Mouse (Mus musculus): ENCODE measurements around the gene Slc25a45. TPM values are rescaled to one million over a fixed set of nuclear protein-coding genes. Genes with fewer than 3 reads are reported as not detected.

Gene Slc25a45
- polyA plus RNA-seq, 1 experiment: 3.5 TPM

DNA sequence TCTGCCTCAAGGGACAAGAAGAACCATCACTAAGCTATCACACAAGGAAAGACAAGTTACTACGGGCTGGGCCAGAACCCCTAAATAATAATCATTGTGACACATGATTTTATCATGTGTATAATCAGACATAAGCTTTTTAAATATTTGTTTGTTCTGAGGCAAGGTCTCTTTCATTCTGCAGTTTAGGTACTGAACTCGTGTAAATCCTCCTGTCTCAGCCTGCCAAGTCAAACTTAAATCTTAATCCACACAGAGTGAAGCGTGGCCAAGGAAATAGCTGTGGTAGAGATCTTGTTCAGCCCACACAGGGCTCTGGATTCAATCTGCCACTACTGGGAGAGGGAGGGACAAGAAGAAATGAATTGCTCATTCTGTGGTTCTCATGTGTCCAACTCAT is 29.7 kb downstream of the Slc25a45 start:
- no peak overlapping the region for H3K4me3 ChIP-seq (ENCODE audit: insufficient read depth, low read length)
- peaks cover 4% of the 10 kb centered on the region; the same call in 1 of the 2 replicates for H3K4me1 ChIP-seq (ENCODE audit: control insufficient read depth, insufficient read depth, low read length)
- no peak for TF ChIP-seq POLR2A (IDR thresholded peaks at IDR 0.05; ENCODE audit: low read depth, low read length)
- no peak for TF ChIP-seq CTCF (IDR thresholded peaks at IDR 0.05; ENCODE audit: borderline replicate concordance, insufficient read depth, low read length)
- peak overlapping the region; percentile 7; the same call in 1 of the 2 replicates for H3K27ac ChIP-seq (ENCODE audit: insufficient read depth, low read length)

DNA sequence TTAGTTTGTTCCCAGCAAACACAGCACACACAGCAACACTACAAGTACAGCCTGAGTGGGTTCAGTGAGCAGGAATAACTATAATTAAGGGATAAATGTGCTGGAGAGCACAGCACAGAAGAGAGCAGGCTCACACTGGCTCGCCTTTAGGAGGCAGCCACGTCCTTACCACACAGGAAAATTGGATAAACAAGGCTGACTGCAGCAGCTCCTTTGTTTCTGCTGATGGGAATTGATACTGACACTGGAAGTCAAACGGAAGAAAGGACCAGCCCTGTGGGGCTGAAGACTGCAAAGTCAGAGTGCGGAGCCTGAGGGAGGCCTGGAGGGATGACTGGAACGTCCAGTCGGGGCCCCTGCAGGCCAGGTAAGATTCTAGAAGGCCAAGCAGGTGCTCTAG is 32.6 kb downstream of the Slc25a45 start:
- no peak overlapping the region for H3K27ac ChIP-seq (ENCODE audit: insufficient read depth, low read length)
- H3K4me1 ChIP-seq (ENCODE audit: control insufficient read depth, insufficient read depth, low read length): peaks cover 4% of the 10 kb centered on the region
- no peak for TF ChIP-seq POLR2A (IDR thresholded peaks at IDR 0.05; ENCODE audit: low read depth, low read length)
- TF ChIP-seq CTCF (IDR thresholded peaks at IDR 0.05; ENCODE audit: borderline replicate concordance, insufficient read depth, low read length): no peak
- H3K4me3 ChIP-seq (ENCODE audit: insufficient read depth, low read length): no peak overlapping the region

- TF ChIP-seq CTCF (IDR thresholded peaks at IDR 0.05; ENCODE audit: borderline replicate concordance, insufficient read depth, low read length) (no peak), POLR2A (IDR thresholded peaks at IDR 0.05; ENCODE audit: low read depth, low read length) (peak; percentile 36; the same call in 1 of the 2 replicates)
- peak overlapping the region; percentile 88 for H3K4me3 ChIP-seq (ENCODE audit: insufficient read depth, low read length)
- peaks cover 4% of the 10 kb centered on the region for H3K4me1 ChIP-seq (ENCODE audit: control insufficient read depth, insufficient read depth, low read length)
- H3K27ac ChIP-seq (ENCODE audit: insufficient read depth, low read length): peak overlapping the region; percentile 70
Observed at GRCm38 (mm10) chr19:5911430-5912102, 34.0 kb downstream of the Slc25a45 start.

DNA sequence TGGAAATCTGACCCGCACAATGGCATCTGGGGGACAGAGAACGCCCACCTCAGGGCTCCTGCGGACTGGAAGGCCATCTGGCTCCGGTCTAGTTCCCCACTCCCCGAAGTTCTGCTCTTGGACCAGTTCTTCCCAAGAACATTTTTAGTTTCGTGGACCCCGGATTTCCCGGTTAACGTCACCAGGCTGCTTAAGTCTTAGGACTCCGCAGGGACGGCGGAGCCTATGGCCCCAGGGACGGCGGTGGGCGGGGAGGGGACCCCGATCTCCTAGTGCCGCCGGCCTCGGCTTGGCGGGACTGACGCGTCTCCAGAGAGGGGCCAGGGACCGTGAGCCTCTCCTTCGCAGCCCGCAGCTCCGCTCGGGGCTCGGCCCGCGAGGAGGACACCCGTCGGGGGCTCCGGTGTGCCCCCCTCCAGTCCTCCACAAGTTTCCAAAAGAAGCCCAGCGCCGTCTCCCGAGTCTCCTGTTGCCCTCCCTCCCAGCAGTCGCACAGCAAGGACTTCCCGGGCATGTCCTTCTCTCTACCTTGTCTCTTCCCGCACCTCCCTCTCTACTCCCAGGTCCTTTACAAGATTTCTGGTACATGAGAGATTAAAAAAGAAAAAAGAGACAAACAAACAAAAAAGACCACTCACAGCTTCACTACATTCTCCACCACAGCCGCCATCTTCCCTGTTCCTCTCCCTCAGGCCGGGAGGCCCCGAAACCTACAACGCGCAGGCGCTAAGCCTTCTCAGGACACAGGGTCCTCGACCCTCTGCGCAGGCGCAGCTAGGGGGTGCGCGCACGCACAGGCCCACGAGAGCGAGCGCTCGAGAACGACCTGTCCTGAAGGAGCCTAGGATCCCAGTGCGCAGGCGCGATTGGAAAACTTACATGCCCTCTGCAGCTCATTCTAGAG is 34.7 kb downstream of the Slc25a45 start:
- Histone ChIP-seq H3K4me3 (ENCODE audit: insufficient read depth, low read length) (peak overlapping the region; percentile 88), H3K27ac (ENCODE audit: insufficient read depth, low read length) (peak overlapping the region; percentile 70), H3K4me1 (ENCODE audit: control insufficient read depth, insufficient read depth, low read length) (peaks cover 4% of the 10 kb centered on the region)
- TF ChIP-seq CTCF (IDR thresholded peaks at IDR 0.05; ENCODE audit: borderline replicate concordance, insufficient read depth, low read length) (no peak), POLR2A (IDR thresholded peaks at IDR 0.05; ENCODE audit: low read depth, low read length) (peak; percentile 96)

- Histone ChIP-seq H3K4me3 (ENCODE audit: insufficient read depth, low read length) (peak within 1 kb of the TSS; percentile 88), H3K4me1 (ENCODE audit: control insufficient read depth, insufficient read depth, low read length) (peaks cover 4% of the 10 kb centered on the region), H3K27ac (ENCODE audit: insufficient read depth, low read length) (peak within 1 kb of the TSS; percentile 70)
- TF ChIP-seq POLR2A (IDR thresholded peaks at IDR 0.05; ENCODE audit: low read depth, low read length) (no peak; the same call in 1 of the 2 replicates), CTCF (IDR thresholded peaks at IDR 0.05; ENCODE audit: borderline replicate concordance, insufficient read depth, low read length) (no peak)
Observed at GRCm38 (mm10) chr19:5913007-5913719, 35.6 kb downstream of the Slc25a45 start, which contains the start of gene Dpf2. Gene Dpf2 (minus strand): TSS chr19:5913010.

DNA sequence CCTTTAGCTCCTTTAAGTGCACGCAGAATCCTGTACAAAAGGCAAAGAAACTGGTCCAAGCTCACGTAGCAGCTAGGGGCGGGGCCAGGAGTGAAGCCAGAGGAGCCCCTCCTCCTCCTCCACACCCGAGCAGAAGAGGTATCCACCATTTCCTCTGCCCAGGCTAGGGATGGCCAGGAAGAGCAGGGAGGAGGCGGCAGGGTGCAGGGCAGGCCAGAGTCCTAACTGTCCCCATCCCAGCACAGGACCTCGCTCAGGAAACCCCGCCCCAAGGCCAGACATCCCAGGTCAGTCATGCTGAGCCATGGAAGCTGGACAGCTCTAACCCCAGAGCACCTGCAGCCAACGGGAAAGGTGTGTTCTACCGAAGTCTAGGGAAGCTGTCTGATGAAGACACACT is 44.1 kb downstream of the Slc25a45 start:
- TF ChIP-seq POLR2A (IDR thresholded peaks at IDR 0.05; ENCODE audit: low read depth, low read length): no peak
- no peak for TF ChIP-seq CTCF (IDR thresholded peaks at IDR 0.05; ENCODE audit: borderline replicate concordance, insufficient read depth, low read length)
- Histone ChIP-seq H3K27ac (ENCODE audit: insufficient read depth, low read length) (no peak overlapping the region), H3K4me1 (ENCODE audit: control insufficient read depth, insufficient read depth, low read length) (peaks cover 12% of the 10 kb centered on the region), H3K4me3 (ENCODE audit: insufficient read depth, low read length) (no peak overlapping the region)

DNA sequence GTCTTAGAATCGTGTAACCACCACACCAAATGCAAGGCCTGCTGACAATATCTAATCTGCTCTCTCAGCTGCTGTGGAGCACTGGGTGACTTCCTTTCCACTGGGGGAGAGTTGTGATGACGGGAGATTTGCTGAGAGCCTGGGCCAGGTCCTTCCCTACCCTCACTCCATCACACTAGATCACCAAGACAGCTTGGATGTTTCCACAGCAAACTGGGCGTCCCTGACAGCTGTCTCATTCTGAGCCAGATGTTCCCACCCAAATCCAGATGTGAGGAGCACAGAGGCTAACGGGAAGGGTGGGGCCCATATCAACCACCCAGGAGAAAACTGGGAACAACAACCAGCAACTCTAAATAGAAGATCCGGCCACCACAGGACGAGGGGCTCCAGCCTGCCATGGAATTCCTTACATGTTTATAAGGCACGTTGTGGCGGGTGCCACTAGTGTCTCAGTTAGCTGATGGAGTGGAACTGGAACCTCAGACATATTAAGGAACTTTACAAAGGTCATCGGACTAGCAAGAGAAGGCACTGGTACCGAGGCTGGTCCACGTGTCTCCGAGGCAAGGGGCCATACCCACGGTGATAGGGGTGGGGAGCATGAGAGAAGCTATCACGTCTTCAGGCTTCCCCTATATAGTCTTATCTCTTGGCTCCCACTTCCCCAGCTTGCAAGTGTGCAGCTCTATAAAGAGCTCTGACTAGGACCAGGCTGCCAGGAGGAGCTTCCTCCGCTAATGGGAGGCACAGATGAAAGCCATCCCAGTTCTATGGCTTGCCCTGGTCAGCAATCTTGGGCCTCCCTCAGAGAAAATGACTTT is 44.7 kb downstream of the Slc25a45 start:
- H3K27ac ChIP-seq (ENCODE audit: insufficient read depth, low read length): no peak overlapping the region
- H3K4me3 ChIP-seq (ENCODE audit: insufficient read depth, low read length): no peak overlapping the region

GRCm38 (mm10) chr19:5922963-5923362 is 45.4 kb downstream of the Slc25a45 start:
- no peak overlapping the region for H3K27ac ChIP-seq (ENCODE audit: insufficient read depth, low read length)
- TF ChIP-seq CTCF (IDR thresholded peaks at IDR 0.05; ENCODE audit: borderline replicate concordance, insufficient read depth, low read length) (no peak), POLR2A (IDR thresholded peaks at IDR 0.05; ENCODE audit: low read depth, low read length) (no peak)

More for the DNA sequence above, 44.7 kb downstream of the Slc25a45 start:
- TF ChIP-seq CTCF (IDR thresholded peaks at IDR 0.05; ENCODE audit: borderline replicate concordance, insufficient read depth, low read length): no peak
- TF ChIP-seq POLR2A (IDR thresholded peaks at IDR 0.05; ENCODE audit: low read depth, low read length): no peak
- H3K4me1 ChIP-seq (ENCODE audit: control insufficient read depth, insufficient read depth, low read length): peaks cover 12% of the 10 kb centered on the region

More at GRCm38 (mm10) chr19:5922963-5923362, 45.4 kb downstream of the Slc25a45 start:
- H3K4me3 ChIP-seq (ENCODE audit: insufficient read depth, low read length): no peak overlapping the region
- peaks cover 12% of the 10 kb centered on the region for H3K4me1 ChIP-seq (ENCODE audit: control insufficient read depth, insufficient read depth, low read length)
